ENCODE assay signal across 7 mouse cellular contexts in genomic region chr10:89872501-89873145, GRCm38 (mm10). TPM values are rescaled to one million over a fixed set of nuclear protein-coding genes. Genes with fewer than 3 reads are reported as not detected.
DNase-seq lines count a peak whose midpoint lies in the region; ATAC-seq and TF ChIP-seq lines count a peak whose summit lies in the region.

No protein-coding gene starts in this region.

- peak overlapping the region; percentile 57 for H3K9ac ChIP-seq in heart, embryonic 12.5 days
- no peak overlapping the region for H3K9ac ChIP-seq in liver, embryonic 14.5 days (replicated peaks)

- H3K9me3 ChIP-seq in heart, embryonic 12.5 days (replicated peaks) = no peaks in the 10 kb centered on the region
- no peaks in the 10 kb centered on the region for H3K9me3 ChIP-seq in liver, embryonic 14.5 days (ENCODE audit: control insufficient read depth, low read length)

- under 1% methylated on average over 51 of the region's 56 CpGs for WGBS in heart, embryonic 12.5 days
- 1% methylated on average over 17 of the region's 56 CpGs for WGBS in liver, embryonic 14.5 days (ENCODE audit: insufficient replicate concordance)

- H3K36me3 ChIP-seq in heart, embryonic 12.5 days = no peaks in the 10 kb centered on the region
- H3K36me3 ChIP-seq in liver, embryonic 14.5 days (replicated peaks; ENCODE audit: control insufficient read depth, insufficient read depth, low read depth) = no peaks in the 10 kb centered on the region

- peak; percentile 97 for DNase-seq in brain, embryonic 14.5 days (ENCODE audit: low read depth)
- DNase-seq in layer of hippocampus, adult 18-20 months (ENCODE audit: low spot score in 2 of 2) = peak; percentile 34 to 63
- no peak for DNase-seq in liver, embryonic 14.5 days (ENCODE audit: low read depth in 3 of 3, low spot score in 3 of 3)
- DNase-seq in retina, postnatal 7 days (ENCODE audit: low read depth, low spot score) = peak; percentile 29
- no peak for DNase-seq in B cell, adult 2 months

- H3K4me1 ChIP-seq in heart, embryonic 12.5 days (replicated peaks) = peaks cover 15% of the 10 kb centered on the region
- 0 out of 4 replicates have a peak, but pooled peaks cover 0 to 1% of the 10 kb centered on the region in 2 experiments for H3K4me1 ChIP-seq in liver, embryonic 14.5 days (replicated peaks; ENCODE audit: control insufficient read depth in 2 of 2, insufficient read depth in 2 of 2, low read length in 1 of 2)

- H3K27me3 ChIP-seq in heart, embryonic 12.5 days (replicated peaks) = peaks cover 31% of the 10 kb centered on the region
- peaks cover 26% of the 10 kb centered on the region for H3K27me3 ChIP-seq in liver, embryonic 14.5 days (ENCODE audit: control insufficient read depth, insufficient read depth, low read length)

- peak overlapping the region; percentile 100 for H3K4me2 ChIP-seq in heart, embryonic 12.5 days
- H3K4me2 ChIP-seq in liver, embryonic 14.5 days (ENCODE audit: low read depth) = peak overlapping the region; percentile 56

- peak overlapping the region; percentile 74 for H3K4me3 ChIP-seq in heart, embryonic 12.5 days
- peak overlapping the region; percentile 6 to 37; a peak in 3 of 4 replicates for H3K4me3 ChIP-seq in liver, embryonic 14.5 days (ENCODE audit: insufficient read depth in 1 of 2, low read depth in 2 of 2, low read length in 2 of 2)

- TF ChIP-seq CTCF in brain, embryonic 14.5 days (IDR thresholded peaks at IDR 0.05; ENCODE audit: borderline replicate concordance, extremely low read depth, insufficient read depth, insufficient read length) = peak; percentile 53; the same call in 1 of the 2 replicates
- no peak for TF ChIP-seq CTCF in liver, embryonic 14.5 days (IDR thresholded peaks at IDR 0.05; ENCODE audit: low read depth)

- peak; percentile 24; the same call in 1 of the 2 replicates for TF ChIP-seq POLR2A in brain, embryonic 14.5 days (IDR thresholded peaks at IDR 0.05; ENCODE audit: borderline replicate concordance, extremely low read depth, insufficient read depth, insufficient read length, poor library complexity, severe bottlenecking)

- no peak overlapping the region for H3K27ac ChIP-seq in heart, embryonic 12.5 days (ENCODE audit: poor library complexity, severe bottlenecking)
- no peak overlapping the region for H3K27ac ChIP-seq in liver, embryonic 14.5 days

- ATAC-seq in common myeloid progenitor, adult 5-6 weeks (replicated peaks; ENCODE audit: low read depth, poor library complexity, severe bottlenecking) = peak; percentile 45
- peak; percentile 73 for ATAC-seq in heart, embryonic 12.5 days (ENCODE audit: insufficient number of reproducible peaks, low FRiP score)
- ATAC-seq in liver, embryonic 14.5 days (ENCODE audit: insufficient read depth) = no peak

- TF ChIP-seq EP300 in liver, embryonic 14.5 days (IDR thresholded peaks at IDR 0.05; ENCODE audit: low read depth) = no peak

RNA-seq across cellular contexts. Expression of gene Anks1b, which starts 0.7 kb away (rescaled TPM):
- polyA plus RNA-seq in brain, embryonic 14.5 days (2012; rRNA removed) = 55.7 and 67.7 TPM in 2 replicates
- not detected in 2 replicates for total RNA-seq in common myeloid progenitor, adult 5-6 weeks (2017)
- polyA plus RNA-seq in heart, embryonic 12.5 days (2016; fragmentation: Nextera tagmentation; extraction: Ambion mirVana) = 0.05 and 0.40 TPM in 2 replicates
- total RNA-seq in layer of hippocampus, adult 18-20 months (2021) = 100 to 1,000 TPM; 488 to 500 TPM
- polyA plus RNA-seq in liver, embryonic 14.5 days (2012; rRNA removed) = 0.13 TPM in 1 of 2 replicates, not detected in the other
- not detected in 2 replicates for polyA plus RNA-seq in liver, embryonic 14.5 days (2014; fragmentation: Nextera tagmentation; extraction: Ambion mirVana)

Comparison
In these comparisons a context has a peak if more than half of its experiments do, and no peak if none do; other contexts are left out.
1. DNase-seq: peak in brain, embryonic 14.5 days (single experiment), layer of hippocampus, adult 18-20 months (2 of 2) and retina, postnatal 7 days (single experiment); none in liver, embryonic 14.5 days (0 of 3) and B cell, adult 2 months (0 of 2).
2. RNA of gene Anks1b, which starts 0.7 kb away (polyA plus RNA-seq): 55.7 to 67.7 TPM in brain, embryonic 14.5 days; 0.05 to 0.40 TPM in heart, embryonic 12.5 days and 0.13 TPM in liver, embryonic 14.5 days; every median in the first group is over 10 times any median in the second.